Mouse (Mus musculus) cerebellum, adult 9-11 months (tissue): ENCODE measurements at regions not wholly inside any gene's neighbourhood (a gene's known extent, or its start where the extent isn't known, plus 50 kb on each side); places are given as distances from the start of the nearest gene placed in this dataset.

ENCODE experiments used
- DNase-seq: peaks from one replicate; pipeline ENCODE4 v3.0.0; 2022

GRCm38 (mm10) chr10:100927086-100927485 is 336.8 kb downstream of the 1700017N19Rik start:
- no peak for DNase-seq

GRCm38 (mm10) chr10:100931739-100932138 is 341.5 kb downstream of the 1700017N19Rik start:
- DNase-seq = no peak

GRCm38 (mm10) chr10:100958371-100958770 is 368.1 kb downstream of the 1700017N19Rik start:
- no peak for DNase-seq

GRCm38 (mm10) chr10:101003469-101003868 is 413.2 kb downstream of the 1700017N19Rik start:
- DNase-seq = no peak

- no peak for DNase-seq
These were observed 414.4 kb downstream of the 1700017N19Rik start for GRCm38 (mm10) chr10:101004687-101005086.

GRCm38 (mm10) chr10:101015416-101015815 is 425.1 kb downstream of the 1700017N19Rik start:
- no peak for DNase-seq

GRCm38 (mm10) chr10:101038630-101039029 is 448.3 kb downstream of the 1700017N19Rik start:
- DNase-seq = no peak

GRCm38 (mm10) chr10:101039034-101039433 is 448.8 kb downstream of the 1700017N19Rik start:
- no peak for DNase-seq
